Comparison of ENCODE assay signal across 22 mouse cellular contexts in genomic region chr7:65747990-65748955, GRCm38 (mm10). TPM values are rescaled to one million over a fixed set of nuclear protein-coding genes. Genes with fewer than 3 reads are reported as not detected.
DNase-seq lines count a peak whose midpoint lies in the region; ATAC-seq and TF ChIP-seq lines count a peak whose summit lies in the region.
"Had no signal": no experiment of that assay in that cellular context is flagged by ENCODE, and none has a peak within 500 bp of the region (broad histone marks: within the 10 kb centered on the region; RNA-seq: fewer than 3 reads in every experiment).

No protein-coding gene starts in this region.

- H3K9ac ChIP-seq in hindbrain, embryonic 15.5 days: no peak overlapping the region
- H3K9ac ChIP-seq in hindbrain, embryonic 13.5 days: no peak overlapping the region
- H3K9ac ChIP-seq in lung, embryonic 15.5 days: no peak overlapping the region
- H3K9ac ChIP-seq: forebrain, embryonic 12.5 days; heart, embryonic 13.5 days; limb, embryonic 13.5 days; neural tube, embryonic 13.5 days had no signal

- 69% methylated on average over 11 of the region's 11 CpGs for WGBS in hindbrain, embryonic 15.5 days
- 83% methylated on average over 11 of the region's 11 CpGs for WGBS in hindbrain, embryonic 13.5 days
- 72% methylated on average over 11 of the region's 11 CpGs for WGBS in lung, embryonic 15.5 days
- 79% methylated on average over 11 of the region's 11 CpGs for WGBS in lung, adult 2 months

- TF ChIP-seq POLR2A in lung, adult 2 months (IDR thresholded peaks at IDR 0.05; ENCODE audit: borderline replicate concordance, extremely low read depth, low read depth, low read length): no peak

- H3K4me3 ChIP-seq in hindbrain, embryonic 15.5 days: no peak overlapping the region
- H3K4me3 ChIP-seq in hindbrain, embryonic 13.5 days: no peak overlapping the region
- H3K4me3 ChIP-seq in lung, embryonic 15.5 days: no peak overlapping the region
- H3K4me3 ChIP-seq in lung, adult 2 months (replicated peaks; ENCODE audit: extremely low read depth, low read depth, low read length): no peak overlapping the region
- H3K4me3 ChIP-seq: erythroblast, embryonic 14.5 days; forebrain, embryonic 12.5 days; gastrocnemius, adult 2 months; heart, embryonic 13.5 days; limb, embryonic 13.5 days; neural tube, embryonic 13.5 days had no signal

- no peak overlapping the region for H3K4me2 ChIP-seq in hindbrain, embryonic 15.5 days
- H3K4me2 ChIP-seq in hindbrain, embryonic 13.5 days: no peak overlapping the region
- no peak overlapping the region for H3K4me2 ChIP-seq in lung, embryonic 15.5 days
- H3K4me2 ChIP-seq: forebrain, embryonic 12.5 days; heart, embryonic 13.5 days; limb, embryonic 13.5 days; liver, embryonic 11.5 days; neural tube, embryonic 13.5 days had no signal

- DNase-seq in cerebellum, postnatal 10 days: peak; percentile 50 to 57
- no peak for DNase-seq in cerebellum, adult 9-10 months
- no peak for DNase-seq in lung, adult 2 months
- peak; percentile 5 for DNase-seq in NIH3T3 (ENCODE audit: low read depth)
- no peak for DNase-seq in frontal cortex, postnatal 25 days (ENCODE audit: low spot score in 2 of 2)
- DNase-seq: adrenal gland, adult 8-10 months; cerebellum, adult 9-11 months; gastrocnemius, adult 2 months; gastrocnemius, postnatal 36 days; heart, postnatal 10 days; kidney, adult 11 months; kidney, postnatal 14 days had no signal

- H3K36me3 ChIP-seq in hindbrain, embryonic 15.5 days: no peaks in the 10 kb centered on the region
- H3K36me3 ChIP-seq in hindbrain, embryonic 13.5 days: no peaks in the 10 kb centered on the region
- H3K36me3 ChIP-seq in lung, embryonic 15.5 days: no peaks in the 10 kb centered on the region
- H3K36me3 ChIP-seq: forebrain, embryonic 12.5 days; heart, embryonic 13.5 days; limb, embryonic 13.5 days; neural tube, embryonic 13.5 days had no signal

- no peaks in the 10 kb centered on the region for H3K9me3 ChIP-seq in hindbrain, embryonic 15.5 days
- peaks cover 5% of the 10 kb centered on the region; the same call in 1 of the 2 replicates for H3K9me3 ChIP-seq in hindbrain, embryonic 13.5 days
- H3K9me3 ChIP-seq in lung, embryonic 15.5 days: no peaks in the 10 kb centered on the region
- H3K9me3 ChIP-seq: forebrain, embryonic 12.5 days; neural tube, embryonic 13.5 days had no signal

- TF ChIP-seq CTCF in lung, adult 2 months (IDR thresholded peaks at IDR 0.05; ENCODE audit: insufficient read depth, low read length): no peak

- peak overlapping the region; percentile 3; the same call in 1 of the 2 replicates for H3K27ac ChIP-seq in hindbrain, embryonic 15.5 days (replicated peaks)
- no peak overlapping the region for H3K27ac ChIP-seq in hindbrain, embryonic 13.5 days
- peak overlapping the region; percentile 57 for H3K27ac ChIP-seq in lung, embryonic 15.5 days
- H3K27ac ChIP-seq: forebrain, embryonic 12.5 days; gastrocnemius, adult 2 months; heart, embryonic 13.5 days; limb, embryonic 13.5 days; neural tube, embryonic 13.5 days had no signal

- 0 out of 2 replicates have a peak, but pooled peaks have one; percentile 42 for ATAC-seq in hindbrain, embryonic 15.5 days (ENCODE audit: low FRiP score, low read depth)
- no peak for ATAC-seq in hindbrain, embryonic 13.5 days (ENCODE audit: low FRiP score)
- peak; percentile 55; the same call in 1 of the 2 replicates for ATAC-seq in lung, embryonic 15.5 days (ENCODE audit: borderline replicate concordance, extremely low read depth, low FRiP score, low TSS enrichment)
- ATAC-seq: inflammation-experienced regulatory T-cells, adult 6 months had no signal

- H3K27me3 ChIP-seq in hindbrain, embryonic 15.5 days: no peaks in the 10 kb centered on the region
- H3K27me3 ChIP-seq in hindbrain, embryonic 13.5 days: no peaks in the 10 kb centered on the region
- H3K27me3 ChIP-seq in lung, embryonic 15.5 days: no peaks in the 10 kb centered on the region
- H3K27me3 ChIP-seq: forebrain, embryonic 12.5 days; heart, embryonic 13.5 days; limb, embryonic 13.5 days; neural tube, embryonic 13.5 days had no signal

- H3K4me1 ChIP-seq in hindbrain, embryonic 15.5 days (replicated peaks): peaks cover 3% of the 10 kb centered on the region; the same call in 1 of the 2 replicates
- no peaks in the 10 kb centered on the region for H3K4me1 ChIP-seq in hindbrain, embryonic 13.5 days (replicated peaks)
- H3K4me1 ChIP-seq in lung, embryonic 15.5 days: 0 out of 2 replicates have a peak, but pooled peaks cover 3% of the 10 kb centered on the region
- H3K4me1 ChIP-seq in lung, adult 2 months (ENCODE audit: control insufficient read depth, insufficient read depth, low read length): no peaks in the 10 kb centered on the region
- H3K4me1 ChIP-seq: heart, embryonic 13.5 days had no signal

RNA-seq across cellular contexts. Expression of gene Tm2d3, which starts 57.3 kb away (rescaled TPM):
- 80.9 and 82.5 TPM in 2 replicates for polyA plus RNA-seq in hindbrain, embryonic 15.5 days (2015; fragmentation: Nextera tagmentation; extraction: Ambion mirVana)
- polyA plus RNA-seq in hindbrain, embryonic 13.5 days (2015; fragmentation: Nextera tagmentation; extraction: Ambion mirVana): 81.3 and 82.3 TPM in 2 replicates
- polyA plus RNA-seq in lung, embryonic 15.5 days (2015; fragmentation: Nextera tagmentation; extraction: Ambion mirVana): 84.1 and 85.3 TPM in 2 replicates
- 85.5 and 92.1 TPM in 2 replicates for polyA plus RNA-seq in lung, adult 2 months (2012; rRNA removed)

Comparison
In these comparisons a context has a peak if more than half of its experiments do, and no peak if none do; other contexts are left out.
1. DNase-seq: peak in cerebellum, postnatal 10 days (2 of 2) and NIH3T3 (single experiment); none in cerebellum, adult 9-10 months (single experiment), lung, adult 2 months (single experiment) and frontal cortex, postnatal 25 days (0 of 2).